Mouse (Mus musculus) cerebral cortex, adult 2 months (tissue): ENCODE data around the gene Olfr1249.

Experiments
- WGBS: fragments of 180-500 bp; shearing (Covaris S2); methylation state at CpG from one replicate; pipeline ENCODE4 v1.1.7; 2018; 5-methylcytosine and 5-hydroxymethylcytosine counted together

Olfr1249 gene

GRCm38 (mm10) chr2:89634883-89635282, at the start of gene Olfr1249:
Gene Olfr1249 (minus strand): TSS chr2:89634983.
- WGBS: 89% methylated on average over 2 of the region's 2 CpGs

GRCm38 (mm10) chr2:89671836-89672235, 37.1 kb upstream of the Olfr1249 start, which contains the start of gene Olfr1251:
Gene Olfr1251 (minus strand): TSS chr2:89671936.

GRCm38 (mm10) chr2:89661367-89661766, 26.6 kb upstream of the Olfr1249 start, which contains the start of gene Olfr1250:
Gene Olfr1250 (minus strand): TSS chr2:89661467.

GRCm38 (mm10) chr2:89618145-89618544, 16.6 kb downstream of the Olfr1249 start, which contains the start of gene Olfr1248:
Gene Olfr1248 (minus strand): TSS chr2:89618245.
- 89% methylated on average over 1 of the region's 1 CpGs for WGBS

GRCm38 (mm10) chr2:89614030-89614429, 20.8 kb downstream of the Olfr1249 start, which contains the start of gene Olfr1247:
Gene Olfr1247 (minus strand): TSS chr2:89614130.
- 95% methylated on average over 2 of the region's 2 CpGs for WGBS

- WGBS: 78% methylated on average over 2 of the region's 2 CpGs
These were observed 41.7 kb downstream of the Olfr1249 start, which contains the start of gene Olfr1246 for GRCm38 (mm10) chr2:89593057-89593456. Gene Olfr1246 (minus strand): TSS chr2:89593157.
